Mouse (Mus musculus) G1E (cell line): ENCODE measurements around the gene Syne3.

ENCODE experiments used
- GATA1 ChIP-seq: IDR thresholded peaks from 2 replicates; pipeline ENCODE4 v1.6.1; 2012; ENCODE audit warnings: borderline replicate concordance, low read length, inconsistent platforms, mixed read lengths
- GATA2 ChIP-seq: IDR thresholded peaks from 2 replicates; pipeline ENCODE4 v1.6.1; 2012; ENCODE audit warnings: low read depth, low read length, inconsistent platforms, borderline replicate concordance

DNA sequence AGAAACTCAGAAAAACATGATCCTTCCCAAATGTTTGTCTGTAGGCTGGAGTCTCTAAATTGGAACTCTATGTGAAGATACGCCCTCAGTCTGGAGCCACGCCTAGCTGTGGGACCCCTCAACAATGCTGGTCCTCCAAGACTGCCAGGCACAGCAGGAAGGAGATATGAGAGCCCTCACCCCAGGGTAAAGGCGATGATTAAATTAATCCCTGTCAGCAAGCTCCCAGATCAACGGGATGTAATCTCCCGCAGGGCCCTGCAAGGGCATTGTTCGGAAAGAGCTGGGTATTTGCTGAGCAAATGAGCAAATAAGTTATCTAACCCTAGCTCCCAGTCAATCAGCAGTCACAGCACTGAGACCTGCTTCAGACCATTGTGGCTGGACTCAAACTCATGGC is 11.1 kb downstream of the Syne3 start:
- TF ChIP-seq GATA1 = no peak
- TF ChIP-seq GATA2 = no peak
